Mouse (Mus musculus): ENCODE data around the gene Prkra. TPM values are rescaled to one million over a fixed set of nuclear protein-coding genes. Genes with fewer than 3 reads are reported as not detected.
"Not testable (repeated sequence)": the region's sequence is repeated elsewhere in the genome, so short reads cannot be mapped to it uniquely, and the experiment has no call there.

Gene Prkra
- total RNA-seq, 2 experiments from 2014 or later = 3.0 TPM

DNA sequence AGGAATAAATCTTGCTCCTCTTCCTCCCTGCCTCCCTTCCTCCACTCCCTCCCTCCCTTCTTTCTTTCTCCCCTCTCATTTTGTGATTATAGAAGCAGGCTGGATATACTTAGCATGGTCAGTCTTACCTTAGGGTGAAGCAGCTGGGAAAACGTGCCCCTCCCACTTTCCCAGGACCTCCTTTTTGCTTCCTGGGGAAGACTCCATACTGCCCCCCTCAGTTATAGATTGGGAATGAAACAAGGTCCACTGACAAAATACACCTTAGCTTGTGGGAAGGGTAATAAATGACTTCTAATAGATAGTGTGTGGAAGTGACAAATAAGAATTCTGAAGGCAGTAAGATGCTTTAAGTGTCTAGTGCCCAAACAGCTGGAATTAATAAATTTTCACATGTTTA is 8.2 kb upstream of the Prkra start:
- no peak for DNase-seq (ENCODE audit: low spot score)

DNA sequence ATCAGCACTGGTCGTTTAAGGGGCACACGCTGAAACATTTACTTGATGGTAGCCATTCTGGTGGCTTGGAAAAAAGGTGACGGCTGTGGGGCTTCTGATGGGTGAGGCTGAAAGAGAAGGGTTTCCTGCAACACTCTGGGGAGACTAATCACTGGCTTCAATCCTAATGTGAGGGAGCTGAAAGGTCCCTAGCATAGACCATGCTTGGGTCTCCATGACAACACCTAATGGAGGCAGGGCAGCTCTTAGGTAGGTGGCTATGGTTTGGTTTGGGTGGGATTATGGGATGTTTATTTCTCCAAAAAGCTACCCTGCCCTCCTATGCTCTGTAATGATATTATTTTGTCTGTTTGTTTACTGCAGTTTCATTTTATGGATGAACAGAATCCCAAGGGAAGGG is 7.6 kb upstream of the Prkra start:
- DNase-seq (ENCODE audit: low spot score) = no peak

DNA sequence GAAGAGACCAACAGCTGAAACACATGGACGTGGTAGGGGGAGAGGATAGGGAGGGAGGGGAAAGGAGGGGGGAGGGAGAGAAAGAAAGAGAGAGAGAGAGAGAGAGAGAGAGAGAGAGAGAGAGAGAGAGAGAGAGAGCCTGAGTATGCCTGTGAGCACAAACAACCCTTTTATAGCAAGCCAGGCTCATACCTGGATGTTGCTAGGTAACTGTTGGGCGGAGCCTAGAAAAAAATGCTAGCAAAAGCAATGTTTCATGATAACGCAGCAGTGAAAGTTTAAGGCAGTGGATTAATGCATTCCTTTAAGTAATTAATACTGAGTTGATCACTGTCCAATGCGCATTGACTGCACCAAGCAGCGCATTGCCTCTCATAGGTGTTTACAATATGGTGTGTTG is 6.8 kb upstream of the Prkra start:
- no peak for DNase-seq (ENCODE audit: low spot score)

DNA sequence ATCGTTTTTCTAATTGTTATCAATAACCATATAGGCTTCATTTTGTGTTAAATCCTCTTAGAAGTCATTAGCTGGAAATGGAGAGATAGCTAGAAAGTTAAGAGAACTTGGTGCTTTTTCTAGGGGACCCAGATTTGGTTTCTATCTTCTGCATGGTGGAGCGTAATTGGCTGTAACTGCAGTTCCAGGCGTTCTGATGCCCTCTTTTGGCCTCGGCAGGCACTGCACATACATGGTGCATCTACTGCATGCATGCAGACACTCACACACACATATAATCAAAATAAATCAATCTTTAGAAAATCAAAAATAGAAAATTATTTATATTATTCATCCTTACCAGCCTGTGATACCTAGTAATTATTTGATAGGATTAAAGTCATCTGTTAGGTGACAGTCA is 5.3 kb upstream of the Prkra start:
- no peak for DNase-seq (ENCODE audit: low spot score)

- DNase-seq (ENCODE audit: low spot score) = no peak
Measured at GRCm38 (mm10) chr2:76648666-76649141, 889 bp upstream of the Prkra start.

- no peak for DNase-seq (ENCODE audit: low spot score)
Measured at GRCm38 (mm10) chr2:76647441-76647869, 360 bp downstream of the Prkra start.

- no peak for DNase-seq (ENCODE audit: low spot score)
Measured at GRCm38 (mm10) chr2:76643801-76644200, 4.0 kb downstream of the Prkra start.

GRCm38 (mm10) chr2:76639637-76640036 is 8.2 kb downstream of the Prkra start:
- DNase-seq (ENCODE audit: low spot score) = no peak

- DNase-seq (ENCODE audit: low spot score) = no peak
Measured at GRCm38 (mm10) chr2:76631600-76631999, 16.2 kb downstream of the Prkra start.

GRCm38 (mm10) chr2:76630293-76630692 is 17.5 kb downstream of the Prkra start:
- no peak for DNase-seq (ENCODE audit: low spot score)

DNA sequence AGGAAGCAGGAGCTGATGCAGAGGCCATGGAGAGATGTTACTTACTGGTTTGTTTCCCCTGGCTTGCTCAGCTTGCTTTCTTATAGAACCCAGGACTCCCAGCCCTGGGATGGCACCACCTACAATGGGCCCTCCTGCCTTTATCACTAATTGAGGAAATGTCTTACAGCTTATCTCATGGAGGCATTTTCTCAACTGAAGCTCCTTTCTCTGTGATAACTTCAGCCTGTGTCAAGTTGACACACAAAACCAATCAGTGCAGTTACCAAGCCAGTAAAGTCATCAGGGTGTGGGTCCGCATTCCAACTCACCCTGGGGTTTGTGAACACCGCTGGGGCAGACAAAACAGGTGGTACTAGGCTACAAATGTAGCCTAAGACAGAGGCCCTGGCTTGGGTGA is 25.5 kb downstream of the Prkra start:
- DNase-seq (ENCODE audit: low spot score) = not testable (repeated sequence)

DNA sequence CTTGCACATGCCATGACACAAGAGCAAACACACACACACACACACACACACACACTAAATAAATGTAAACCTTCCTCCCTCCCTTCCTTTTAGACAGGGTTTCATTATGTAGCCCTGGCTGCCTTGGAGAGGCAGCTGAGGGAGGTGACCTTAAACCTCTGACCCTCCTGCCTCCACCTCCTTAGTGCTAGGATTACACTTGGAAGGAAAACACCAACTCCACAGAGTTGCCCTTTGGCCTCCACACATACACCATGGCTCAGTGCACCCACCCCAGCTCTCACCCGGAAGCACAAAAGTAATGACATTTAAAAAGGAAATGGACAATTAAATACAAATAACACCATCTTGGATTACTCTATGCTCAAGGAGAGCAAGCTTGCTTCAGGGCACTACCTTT is 26.1 kb downstream of the Prkra start:
- no peak for DNase-seq (ENCODE audit: low spot score)

DNA sequence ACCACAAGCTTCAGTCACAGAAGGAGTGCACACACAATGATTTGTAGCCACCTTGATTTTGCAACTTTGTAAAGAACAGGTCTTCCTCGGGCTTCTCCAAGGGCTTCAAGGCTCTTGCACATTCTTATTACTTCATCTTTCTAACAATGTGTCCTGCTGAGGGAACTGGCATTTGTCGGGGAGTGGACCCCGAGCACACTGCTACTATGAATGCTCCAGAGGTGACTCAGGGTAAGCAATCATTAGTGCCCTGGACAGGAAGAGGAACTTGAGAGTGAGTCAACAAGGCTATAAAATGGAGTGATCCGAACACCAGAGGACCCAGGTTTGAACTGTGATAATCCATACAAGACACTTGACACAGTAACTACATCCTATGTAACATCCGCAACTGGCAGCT is 27.6 kb downstream of the Prkra start:
- DNase-seq (ENCODE audit: low spot score) = no peak

DNA sequence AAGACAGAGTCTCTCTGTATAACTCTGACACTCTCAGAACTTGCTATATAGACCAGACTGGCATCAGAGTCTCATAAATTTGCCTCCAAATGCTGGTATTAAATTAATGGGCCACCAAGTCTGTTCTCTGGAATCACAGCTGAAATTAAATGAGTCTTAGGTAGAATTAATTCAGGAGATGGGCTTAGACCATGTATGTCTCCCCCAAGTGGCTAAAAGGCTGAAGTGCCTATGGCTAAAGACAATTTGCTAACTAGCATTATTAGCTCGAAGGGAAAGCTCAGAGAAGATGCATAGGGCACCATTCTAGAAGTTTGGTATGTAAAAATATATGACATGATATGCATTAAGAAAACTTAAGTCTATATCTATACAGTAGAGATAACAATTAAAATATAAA is 29.7 kb downstream of the Prkra start:
- DNase-seq (ENCODE audit: low spot score) = peak; percentile 15

- no peak for DNase-seq (ENCODE audit: low spot score)
Measured at GRCm38 (mm10) chr2:76611996-76612395, 35.8 kb downstream of the Prkra start.

- DNase-seq (ENCODE audit: low spot score) = no peak
Measured at GRCm38 (mm10) chr2:76610326-76611104, 37.3 kb downstream of the Prkra start.

DNA sequence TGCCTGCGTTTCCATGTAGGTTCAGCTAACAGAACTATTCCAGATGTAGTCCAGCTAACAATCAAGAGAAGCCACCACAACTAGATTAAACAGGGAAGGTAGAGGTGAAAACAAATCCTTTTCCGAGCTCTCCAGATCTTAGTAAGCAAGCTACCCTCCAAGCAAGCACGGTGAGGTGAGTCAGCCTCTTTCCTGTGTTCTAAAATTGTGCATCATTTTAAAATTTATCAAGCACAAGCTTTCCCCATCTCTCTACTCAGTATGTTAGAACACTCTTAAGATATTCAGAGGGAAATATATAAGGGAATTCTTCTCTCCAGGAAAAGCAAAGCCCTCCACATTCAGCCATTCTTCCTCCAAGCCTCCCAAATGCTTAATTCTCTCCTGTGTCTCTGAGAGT is 41.1 kb downstream of the Prkra start:
- no peak for DNase-seq (ENCODE audit: low spot score)

DNA sequence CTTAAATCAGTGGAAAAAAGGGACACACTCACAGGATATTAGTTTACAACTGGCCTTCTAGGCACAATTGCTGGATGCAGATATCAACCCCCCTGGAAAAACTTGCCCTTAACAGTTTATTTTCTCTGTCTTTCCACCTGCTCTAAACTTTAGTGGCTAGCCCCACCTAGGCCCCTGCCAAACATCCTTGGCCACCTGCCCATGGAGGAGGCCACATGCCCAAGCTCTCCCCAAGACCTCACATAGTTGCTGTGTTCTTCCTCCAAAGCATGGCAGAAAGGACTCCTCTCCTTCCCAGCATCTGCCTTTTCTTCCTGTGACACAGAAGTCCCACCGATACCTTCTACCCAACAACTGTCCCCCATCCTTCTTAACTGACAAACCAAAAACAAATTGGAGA is 45.6 kb downstream of the Prkra start:
- DNase-seq (ENCODE audit: low spot score) = no peak

- no peak for DNase-seq (ENCODE audit: low spot score)
Measured at GRCm38 (mm10) chr2:76599214-76599613, 48.6 kb downstream of the Prkra start.

- DNase-seq (ENCODE audit: low spot score) = no peak
Measured at GRCm38 (mm10) chr2:76597521-76597920, 50.3 kb downstream of the Prkra start.

DNA sequence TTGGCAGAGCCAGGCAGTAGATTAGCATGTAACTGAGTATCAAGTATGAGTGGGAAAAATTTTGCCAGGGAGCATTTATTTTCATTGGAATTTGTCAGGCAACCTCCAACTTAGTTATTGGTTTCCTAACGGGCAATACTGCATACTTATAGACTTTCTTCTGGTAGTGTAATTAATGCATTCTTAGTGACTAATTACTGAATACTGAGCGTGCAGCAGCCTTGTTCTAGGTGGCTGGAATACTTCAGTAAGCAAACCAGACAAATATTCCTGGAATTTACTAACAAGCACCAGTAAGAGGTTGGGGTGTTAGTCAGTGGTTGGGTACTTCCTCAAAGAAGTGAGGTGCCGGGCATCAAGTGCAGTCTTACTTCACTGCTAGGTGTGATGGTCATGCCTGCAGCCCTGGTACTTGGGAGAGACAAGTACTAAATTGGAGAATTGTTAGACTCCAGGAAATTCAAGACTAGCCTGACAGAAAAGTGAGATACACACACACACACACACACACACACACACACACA is 55.4 kb downstream of the Prkra start:
- DNase-seq (ENCODE audit: low spot score) = no peak

GRCm38 (mm10) chr2:76590221-76590620 is 57.6 kb downstream of the Prkra start:
- DNase-seq (ENCODE audit: low spot score) = no peak

DNA sequence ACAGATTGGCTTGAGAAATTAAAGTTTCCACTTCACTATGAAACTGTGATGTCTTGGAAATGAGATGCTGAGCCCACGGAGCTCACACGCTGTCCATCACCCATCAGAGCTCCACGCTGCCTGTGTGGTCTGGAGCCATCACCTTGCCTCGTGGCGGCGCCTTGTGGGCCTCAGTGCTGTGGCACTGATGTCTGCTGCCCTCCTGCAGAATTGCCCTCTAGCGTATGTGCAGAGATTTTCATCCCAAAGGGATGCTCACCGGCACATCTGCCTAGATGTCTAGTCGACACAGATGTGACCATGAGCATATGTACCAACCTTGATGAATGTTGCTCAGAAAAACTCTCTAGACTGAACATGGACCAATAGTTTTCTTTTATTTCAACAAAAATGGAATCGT is 60.9 kb downstream of the Prkra start:
- no peak for DNase-seq (ENCODE audit: low spot score)

All from gastrocnemius, adult 18-20 months (tissue).